Mouse (Mus musculus) liver, embryonic 11.5 days (tissue): Measurements from ENCODE around the gene Adamts7. TPM values are rescaled to one million over a fixed set of nuclear protein-coding genes. Genes with fewer than 3 reads are reported as not detected.

ENCODE experiments used
- polyA plus RNA-seq: library from polyadenylated mRNA; unstranded; fragments of >200 nt; fragmentation: Nextera tagmentation; extraction: Ambion mirVana; gene quantifications from 2 replicates; pipeline ENCODE4 v1.2.1, GENCODE M21; 2014

Gene Adamts7
- polyA plus RNA-seq, 1 experiment from 2014 or later = 3.2 TPM

Other genes with a start within 250 kb of the Adamts7 start
- gene Ctsh, start 108.9 kb upstream of the Adamts7 start, polyA plus RNA-seq = 19.1 and 22.7 TPM in 2 replicates
- 284 and 303 TPM in 2 replicates for gene Morf4l1, start 48.3 kb upstream of the Adamts7 start, polyA plus RNA-seq
- 13.2 and 14.2 TPM in 2 replicates for gene Tbc1d2b, start 107.7 kb downstream of the Adamts7 start, polyA plus RNA-seq